Mouse (Mus musculus): ENCODE data around the gene Nudt6.

The Nudt6 gene

GRCm38 (mm10) chr3:37383096-37383765, 36.8 kb downstream of the Nudt6 start:
- no peak for DNase-seq (ENCODE audit: low spot score)

GRCm38 (mm10) chr3:37381457-37381856, 38.6 kb downstream of the Nudt6 start:
- DNase-seq (ENCODE audit: low spot score), result no peak

DNA sequence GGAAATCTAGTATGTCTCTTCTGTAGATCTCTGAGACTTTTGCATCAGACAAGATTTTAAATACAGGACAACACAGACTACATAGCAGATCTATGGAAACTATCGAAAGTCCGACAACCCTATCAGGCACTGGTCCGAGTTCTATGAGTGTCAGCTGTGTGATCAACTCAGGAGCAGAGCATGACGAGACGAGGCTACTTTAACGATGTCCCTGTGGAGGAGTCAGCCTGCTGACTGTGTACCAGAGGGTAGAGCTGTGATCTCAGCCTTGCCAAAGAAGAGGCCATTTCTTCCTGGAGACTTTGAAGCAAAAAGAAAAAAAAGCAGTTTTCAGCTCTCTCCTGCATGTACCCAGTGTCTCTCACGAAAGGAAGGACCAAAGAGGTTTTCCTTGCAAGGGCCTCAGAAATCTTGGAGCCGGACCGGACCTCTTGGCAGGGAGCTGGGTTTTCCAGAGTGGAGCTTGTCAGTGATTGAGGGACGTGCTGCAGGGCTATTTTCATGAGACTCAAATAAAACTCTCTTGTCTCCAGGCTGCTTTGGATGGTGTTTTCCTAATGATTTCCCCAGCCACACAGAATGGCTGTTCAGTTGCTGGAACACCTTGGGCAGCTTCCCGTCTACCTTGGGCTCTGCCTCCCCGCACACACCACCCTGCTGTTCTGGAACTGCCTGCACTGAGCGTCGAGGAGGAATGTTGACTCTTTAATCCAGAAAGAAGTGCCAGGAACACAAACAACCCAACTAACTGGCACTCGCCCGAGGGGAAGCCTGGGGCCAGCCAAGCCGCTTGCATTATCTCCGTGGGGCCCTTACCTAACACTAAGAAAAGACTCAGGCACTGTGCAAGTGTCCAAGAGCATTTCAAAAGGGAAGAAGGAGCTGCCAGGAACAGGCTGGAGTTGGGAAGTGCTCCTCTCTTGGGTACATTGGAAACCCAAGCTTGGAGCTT, 39.8 kb downstream of the Nudt6 start:
- no peak for DNase-seq (ENCODE audit: low spot score)

DNA sequence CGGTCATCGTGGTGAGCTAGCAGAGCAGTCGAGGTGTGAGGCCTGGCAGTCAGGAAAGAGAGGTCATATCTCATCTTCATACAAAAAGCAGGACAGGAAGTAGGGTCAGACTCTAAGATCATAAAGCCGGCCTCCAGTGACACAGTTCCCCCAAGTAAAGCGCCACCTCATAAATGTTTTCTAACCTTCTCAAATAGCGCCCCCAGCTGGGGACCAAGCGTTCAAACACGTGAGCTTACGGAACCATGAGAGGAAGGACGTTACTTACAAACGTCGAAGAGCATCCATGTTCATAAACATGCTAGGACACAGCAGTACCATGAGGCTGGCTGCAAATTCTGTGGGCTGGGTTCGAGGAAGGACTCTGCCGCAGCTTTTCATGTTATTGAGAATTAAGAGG, 40.8 kb downstream of the Nudt6 start:
- DNase-seq (ENCODE audit: low spot score), result no peak

DNA sequence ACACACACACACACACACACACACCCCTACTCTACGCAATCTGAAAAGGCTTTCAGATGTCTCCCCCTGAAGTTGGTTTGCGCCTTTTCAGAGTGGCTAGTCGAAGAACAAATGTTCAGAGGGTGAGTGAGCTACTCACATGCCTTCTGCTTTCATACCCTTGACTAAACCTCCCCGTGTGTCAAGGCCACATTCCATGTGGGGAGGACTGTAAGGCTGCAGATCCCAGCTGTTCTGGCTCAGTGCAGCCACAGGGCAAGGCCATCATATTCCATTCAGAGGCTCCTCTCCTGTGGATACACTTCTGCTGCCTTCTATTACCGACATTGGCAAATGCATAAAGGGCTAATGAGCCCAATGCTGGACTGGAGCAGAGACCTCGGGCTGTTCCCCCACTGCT, 41.6 kb downstream of the Nudt6 start:
- no peak for DNase-seq (ENCODE audit: low spot score)

GRCm38 (mm10) chr3:37377926-37378325, 42.1 kb downstream of the Nudt6 start:
- no peak for DNase-seq (ENCODE audit: low spot score)

- DNase-seq (ENCODE audit: low spot score), result no peak
Observed at GRCm38 (mm10) chr3:37373712-37374111, 46.3 kb downstream of the Nudt6 start.

DNA sequence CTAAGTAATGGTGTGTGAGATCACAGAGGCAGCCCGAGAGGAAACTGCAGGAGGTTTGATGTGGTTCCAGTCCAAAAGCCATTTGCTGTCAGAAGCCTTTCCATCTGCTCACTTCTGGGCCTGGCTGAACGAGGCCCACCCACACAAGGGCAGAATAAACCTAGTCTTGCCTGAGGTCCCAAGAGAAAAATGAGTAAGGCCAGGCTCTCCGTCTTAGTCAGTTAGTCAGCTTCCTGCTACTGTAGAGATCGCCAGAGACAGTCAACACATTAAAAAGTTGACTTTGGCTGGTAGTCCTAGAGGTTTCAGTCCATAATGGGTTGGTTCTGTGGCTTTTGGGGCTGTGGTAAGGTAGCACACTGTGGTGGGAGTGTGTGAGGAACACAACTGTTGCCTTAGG, 49.6 kb downstream of the Nudt6 start:
- no peak for DNase-seq (ENCODE audit: low spot score)

DNA sequence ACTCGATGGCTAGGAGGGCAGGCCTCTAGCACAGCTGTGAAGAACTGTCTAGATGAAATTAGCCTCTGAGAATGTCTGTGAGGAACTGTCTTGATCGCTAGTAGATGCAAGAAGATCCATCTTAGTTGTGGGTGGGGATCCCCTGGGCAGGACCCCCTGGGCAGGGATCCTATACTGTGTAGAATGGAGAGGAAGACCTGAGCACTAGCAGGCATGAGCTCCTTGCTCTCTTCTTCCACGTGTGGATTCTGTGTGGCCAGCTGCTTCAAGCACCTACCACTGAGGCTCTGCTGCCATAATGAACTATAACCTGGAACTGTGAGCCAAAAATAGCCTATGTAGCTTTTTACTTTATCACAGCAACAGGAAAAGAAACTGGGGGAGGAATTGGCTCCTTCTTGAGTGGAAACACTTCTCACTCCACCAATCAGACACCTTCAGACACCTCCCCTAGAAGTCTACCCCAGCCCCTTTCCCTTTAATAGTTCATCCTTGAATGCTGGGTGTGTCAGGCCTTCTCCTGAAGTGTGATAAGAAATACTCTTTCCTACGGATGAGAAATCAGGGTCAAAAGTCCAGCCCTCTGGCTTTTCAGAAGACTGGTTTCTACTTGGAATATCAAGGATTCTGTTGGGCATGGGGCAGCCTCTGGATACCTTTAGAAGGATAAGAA, 53.5 kb downstream of the Nudt6 start:
- DNase-seq (ENCODE audit: low spot score), result no peak

- DNase-seq (ENCODE audit: low spot score), result no peak
Observed at GRCm38 (mm10) chr3:37365976-37366375, 54.0 kb downstream of the Nudt6 start.

DNA sequence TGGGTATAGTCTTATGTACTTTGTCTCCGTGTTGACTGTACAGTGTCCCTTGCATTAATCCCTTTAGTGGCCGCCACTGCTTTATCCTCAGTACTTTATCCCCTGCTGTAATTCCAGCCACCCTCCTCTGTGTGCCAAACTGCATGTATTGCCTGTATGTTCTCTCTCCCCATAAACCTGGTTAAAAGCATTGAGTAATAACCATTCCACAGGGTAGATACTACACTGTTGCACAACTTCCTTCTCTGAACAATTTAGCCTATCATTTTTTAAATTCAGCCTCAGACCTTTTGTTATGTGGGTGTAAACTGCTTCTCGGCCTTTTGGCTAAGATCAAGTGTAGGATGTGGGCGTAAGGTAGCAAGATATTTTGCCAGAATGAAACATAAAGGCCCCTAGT, 54.9 kb downstream of the Nudt6 start:
- no peak for DNase-seq (ENCODE audit: low spot score)

GRCm38 (mm10) chr3:37360729-37361128, 59.3 kb downstream of the Nudt6 start:
- DNase-seq (ENCODE audit: low spot score), result no peak

Data from ovary, postnatal 10 days (tissue).